Mouse (Mus musculus): ENCODE measurements at regions not wholly inside any gene's neighbourhood (a gene's known extent, or its start where the extent isn't known, plus 50 kb on each side); places are given as distances from the start of the nearest gene placed in this dataset.

GRCm38 (mm10) chr15:33780960-33781359 is 576.7 kb downstream of the 9430069I07Rik start:
- DNase-seq (ENCODE audit: low read depth in 3 of 3, low spot score in 3 of 3): no peak
- no peaks in the 10 kb centered on the region for H3K27me3 ChIP-seq (ENCODE audit: control insufficient read depth, insufficient read depth, low read length)
- H3K4me3 ChIP-seq (ENCODE audit: insufficient read depth in 1 of 2, low read depth in 2 of 2, low read length in 2 of 2): no peak overlapping the region
- ATAC-seq (ENCODE audit: insufficient read depth): no peak
- WGBS (ENCODE audit: insufficient replicate concordance): 57% methylated on average over 2 of the region's 2 CpGs
- H3K4me2 ChIP-seq (ENCODE audit: low read depth): no peak overlapping the region
- no peak overlapping the region for H3K9ac ChIP-seq (replicated peaks)
- TF ChIP-seq CTCF (IDR thresholded peaks at IDR 0.05; ENCODE audit: low read depth) (no peak), EP300 (IDR thresholded peaks at IDR 0.05; ENCODE audit: low read depth) (no peak)
- no peaks in the 10 kb centered on the region for H3K9me3 ChIP-seq (ENCODE audit: control insufficient read depth, low read length)
- H3K27ac ChIP-seq: no peak overlapping the region
- H3K36me3 ChIP-seq (replicated peaks; ENCODE audit: control insufficient read depth, insufficient read depth, low read depth): no peaks in the 10 kb centered on the region
- no peaks in the 10 kb centered on the region for H3K4me1 ChIP-seq (replicated peaks; ENCODE audit: control insufficient read depth in 2 of 2, insufficient read depth in 2 of 2, low read length in 1 of 2)

- Histone ChIP-seq H3K27ac (no peak overlapping the region), H3K36me3 (replicated peaks; ENCODE audit: control insufficient read depth, insufficient read depth, low read depth) (no peaks in the 10 kb centered on the region), H3K4me2 (ENCODE audit: low read depth) (no peak overlapping the region), H3K9ac (replicated peaks) (no peak overlapping the region), H3K4me3 (ENCODE audit: insufficient read depth in 1 of 2, low read depth in 2 of 2, low read length in 2 of 2) (no peak overlapping the region), H3K9me3 (ENCODE audit: control insufficient read depth, low read length) (no peaks in the 10 kb centered on the region), H3K27me3 (ENCODE audit: control insufficient read depth, insufficient read depth, low read length) (no peaks in the 10 kb centered on the region), H3K4me1 (replicated peaks; ENCODE audit: control insufficient read depth in 2 of 2, insufficient read depth in 2 of 2, low read length in 1 of 2) (no peaks in the 10 kb centered on the region)
- no peak for DNase-seq (ENCODE audit: low read depth in 3 of 3, low spot score in 3 of 3)
- 36% methylated on average over 6 of the region's 6 CpGs for WGBS (ENCODE audit: insufficient replicate concordance)
- no peak for ATAC-seq (ENCODE audit: insufficient read depth)
- TF ChIP-seq CTCF (IDR thresholded peaks at IDR 0.05; ENCODE audit: low read depth) (no peak), EP300 (IDR thresholded peaks at IDR 0.05; ENCODE audit: low read depth) (no peak)
Measured at GRCm38 (mm10) chr15:33759496-33759895, 598.2 kb downstream of the 9430069I07Rik start.

DNA sequence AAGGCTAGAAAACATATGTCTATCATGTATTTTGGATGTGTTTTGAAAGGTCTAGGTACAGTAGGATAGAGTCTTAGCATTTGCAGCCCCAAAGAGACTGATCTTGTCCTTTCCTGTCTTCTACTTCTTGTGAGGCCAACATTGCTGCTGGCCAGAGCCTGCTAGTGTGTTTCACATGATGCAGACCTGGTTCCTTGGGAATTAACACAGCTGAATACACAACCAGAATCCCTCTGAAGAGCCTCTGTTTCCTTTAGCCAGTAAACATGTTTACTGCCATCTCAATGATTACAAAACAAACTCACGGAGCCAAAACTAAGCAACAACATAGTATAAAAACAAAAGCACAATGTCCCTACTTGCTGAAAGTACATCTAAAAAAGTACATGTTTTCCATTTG is 598.9 kb downstream of the 9430069I07Rik start:
- Histone ChIP-seq H3K4me2 (ENCODE audit: low read depth) (no peak overlapping the region), H3K27ac (no peak overlapping the region), H3K27me3 (ENCODE audit: control insufficient read depth, insufficient read depth, low read length) (no peaks in the 10 kb centered on the region), H3K9me3 (ENCODE audit: control insufficient read depth, low read length) (no peaks in the 10 kb centered on the region), H3K4me3 (ENCODE audit: insufficient read depth in 1 of 2, low read depth in 2 of 2, low read length in 2 of 2) (no peak overlapping the region), H3K36me3 (replicated peaks; ENCODE audit: control insufficient read depth, insufficient read depth, low read depth) (no peaks in the 10 kb centered on the region), H3K9ac (replicated peaks) (no peak overlapping the region), H3K4me1 (replicated peaks; ENCODE audit: control insufficient read depth in 2 of 2, insufficient read depth in 2 of 2, low read length in 1 of 2) (no peaks in the 10 kb centered on the region)
- DNase-seq (ENCODE audit: low read depth in 3 of 3, low spot score in 3 of 3): no peak
- TF ChIP-seq CTCF (IDR thresholded peaks at IDR 0.05; ENCODE audit: low read depth): no peak
- TF ChIP-seq EP300 (IDR thresholded peaks at IDR 0.05; ENCODE audit: low read depth): no peak
- WGBS (ENCODE audit: insufficient replicate concordance): 46% methylated on average over 1 of the region's 1 CpGs
- ATAC-seq (ENCODE audit: insufficient read depth): no peak

Data from liver, embryonic 14.5 days (tissue).